Mouse (Mus musculus) left cerebral cortex, postnatal 4 days (tissue): ENCODE measurements around the gene Ntn1. TPM values are rescaled to one million over a fixed set of nuclear protein-coding genes. Genes with fewer than 3 reads are reported as not detected.
A peak's percentile ranks its signal among the peaks of the same experiment; 100 is the strongest.

Experiments used
- DNase-seq: peaks from one replicate; pipeline ENCODE4 v3.0.0-alpha.2; 2022
- intact Hi-C: fragments of 180-260 bp; cut with DNase I; formaldehyde crosslinking; loops from one replicate; pipeline ENCODE4 v1.15.1; 2025
- total RNA-seq, 2 experiments: library from RNA; stranded (reverse); gene quantifications; 2 replicates each; pipeline ENCODE4 v1.2.3; 2021

Ntn1 gene
- total RNA-seq, 2 experiments from 2014 or later, result 10.6 to 14.7 TPM

GRCm38 (mm10) chr11:68341111-68342002 lies 59.3 kb downstream of the Ntn1 start:
- intact Hi-C loops, result no loop called here
- peak; percentile 90 for DNase-seq

- intact Hi-C loops, result no loop called here
- no peak for DNase-seq
These were observed 60.3 kb downstream of the Ntn1 start for GRCm38 (mm10) chr11:68340366-68340765.

GRCm38 (mm10) chr11:68339856-68340255 lies 60.8 kb downstream of the Ntn1 start:
- no peak for DNase-seq
- intact Hi-C loops, result no loop called here

- intact Hi-C loops, result no loop called here
- DNase-seq, result no peak
These were observed 61.3 kb downstream of the Ntn1 start for GRCm38 (mm10) chr11:68339331-68339730.

GRCm38 (mm10) chr11:68331676-68332265 lies 68.9 kb downstream of the Ntn1 start:
- intact Hi-C loops, result no loop called here
- peak; percentile 86 for DNase-seq

GRCm38 (mm10) chr11:68331117-68331437 lies 69.5 kb downstream of the Ntn1 start:
- DNase-seq, result no peak
- intact Hi-C loops, result no loop called here

GRCm38 (mm10) chr11:68330398-68331116 lies 70.1 kb downstream of the Ntn1 start:
- intact Hi-C loops, result no loop called here
- peak; percentile 63 for DNase-seq

GRCm38 (mm10) chr11:68324863-68325262 lies 75.8 kb downstream of the Ntn1 start:
- DNase-seq, result no peak
- intact Hi-C loops, result no loop called here

GRCm38 (mm10) chr11:68321417-68321816 lies 79.2 kb downstream of the Ntn1 start:
- DNase-seq, result no peak
- intact Hi-C loops, result no loop called here

- intact Hi-C loops, result no loop called here
- DNase-seq, result no peak
These were observed 85.0 kb downstream of the Ntn1 start for GRCm38 (mm10) chr11:68315551-68316130.

- DNase-seq, result no peak
- intact Hi-C loops, result no loop called here
These were observed 86.8 kb downstream of the Ntn1 start for GRCm38 (mm10) chr11:68313861-68314260.

- no peak for DNase-seq
- intact Hi-C loops, result no loop called here
These were observed 87.6 kb downstream of the Ntn1 start for GRCm38 (mm10) chr11:68313065-68313464.

- intact Hi-C loops, result no loop called here
- no peak for DNase-seq
These were observed 91.6 kb downstream of the Ntn1 start for GRCm38 (mm10) chr11:68308911-68309580.

- intact Hi-C loops, result no loop called here
- DNase-seq, result peak; percentile 21
These were observed 94.6 kb downstream of the Ntn1 start for GRCm38 (mm10) chr11:68305997-68306396.

GRCm38 (mm10) chr11:68302323-68302722 lies 98.3 kb downstream of the Ntn1 start:
- intact Hi-C loops, result no loop called here
- DNase-seq, result no peak

GRCm38 (mm10) chr11:68301660-68302059 lies 99.0 kb downstream of the Ntn1 start:
- intact Hi-C loops, result no loop called here
- DNase-seq, result no peak

- intact Hi-C loops, result no loop called here
- no peak for DNase-seq
These were observed 105.1 kb downstream of the Ntn1 start for GRCm38 (mm10) chr11:68295474-68295873.

- DNase-seq, result no peak
- intact Hi-C loops, result no loop called here
These were observed 110.0 kb downstream of the Ntn1 start for GRCm38 (mm10) chr11:68290631-68291030.

- DNase-seq, result peak; percentile 71
- intact Hi-C loops, result no loop called here
These were observed 113.3 kb downstream of the Ntn1 start for GRCm38 (mm10) chr11:68287331-68287730.

GRCm38 (mm10) chr11:68286142-68286808 lies 114.3 kb downstream of the Ntn1 start:
- intact Hi-C loops, result no loop called here
- DNase-seq, result no peak
